Mouse (Mus musculus) embryo, embryonic 11.5 days (tissue): Measurements from ENCODE around the gene Prl3c1.
"Not testable (repeated sequence)": the region's sequence is repeated elsewhere in the genome, so short reads cannot be mapped to it uniquely, and the experiment has no call there.

Experiments used
- DNase-seq: peaks from one replicate; pipeline ENCODE4 v3.0.0-alpha.2; 2012; ENCODE audit warnings: low read depth, low spot score

Gene Prl3c1

DNA sequence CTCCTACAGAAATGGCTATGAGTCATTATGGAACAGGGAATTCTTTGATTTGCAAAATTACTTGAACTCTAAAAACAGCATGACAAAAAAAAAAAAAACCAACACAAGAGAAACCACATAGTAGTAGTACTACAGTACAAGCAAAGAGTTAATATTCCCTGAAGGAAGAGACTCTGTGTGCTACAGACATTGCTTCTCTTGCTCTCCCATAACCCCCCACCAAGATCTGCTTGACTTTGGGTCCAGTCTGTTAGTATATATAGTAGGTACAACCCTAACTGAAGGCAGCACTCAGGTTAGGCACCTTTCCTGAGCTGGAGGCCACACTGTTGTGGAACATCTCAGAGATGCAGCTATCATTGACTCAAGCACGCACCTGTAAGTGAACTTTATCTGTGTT is at the start of gene Prl3c1:
TSS of gene Prl3c1 (plus strand) at position 301 of the 400 bp plus-strand sequence.
- DNase-seq: no peak

DNA sequence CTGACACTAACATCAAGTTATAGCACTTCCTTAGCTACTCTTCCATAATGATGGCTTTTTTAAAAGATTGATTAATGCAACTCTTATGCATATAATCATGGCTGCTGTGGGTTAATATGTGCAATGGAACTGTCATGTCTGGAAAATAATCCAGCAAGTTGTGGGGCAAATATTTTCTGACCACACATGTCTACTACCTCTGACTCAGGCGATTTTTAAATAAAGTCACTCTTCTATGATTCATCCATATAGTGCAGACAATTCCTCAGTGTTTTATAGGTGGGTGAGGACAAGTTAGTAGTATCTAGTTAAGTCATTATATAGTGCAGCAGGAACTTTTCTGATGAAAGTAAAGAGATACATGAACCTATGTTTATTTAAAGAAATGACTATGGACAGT is 48.2 kb upstream of the Prl3c1 start:
- DNase-seq: no peak

DNA sequence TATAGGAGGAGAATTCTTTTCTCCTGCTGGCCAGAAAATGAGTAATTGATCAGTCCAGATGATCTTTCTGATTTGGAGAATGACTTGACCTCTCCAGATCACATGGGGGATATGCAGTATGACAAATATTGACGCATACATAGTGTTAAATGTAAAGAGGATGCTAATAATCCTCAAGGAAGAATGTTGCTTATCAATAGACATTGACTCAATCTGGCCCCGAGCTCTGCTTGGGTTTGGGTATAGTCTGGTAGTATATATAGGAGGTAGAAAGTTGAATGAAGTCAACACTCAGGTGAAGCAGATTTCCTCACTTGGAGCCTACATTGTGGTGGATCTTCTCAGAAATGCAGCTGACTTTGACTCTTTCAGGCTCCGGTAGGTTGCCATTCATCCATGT is 40.0 kb upstream of the Prl3c1 start, which contains the start of gene Prl3d3:
TSS of gene Prl3d3 (plus strand) at position 301 of the 400 bp plus-strand sequence.
- DNase-seq: not testable (repeated sequence)

DNA sequence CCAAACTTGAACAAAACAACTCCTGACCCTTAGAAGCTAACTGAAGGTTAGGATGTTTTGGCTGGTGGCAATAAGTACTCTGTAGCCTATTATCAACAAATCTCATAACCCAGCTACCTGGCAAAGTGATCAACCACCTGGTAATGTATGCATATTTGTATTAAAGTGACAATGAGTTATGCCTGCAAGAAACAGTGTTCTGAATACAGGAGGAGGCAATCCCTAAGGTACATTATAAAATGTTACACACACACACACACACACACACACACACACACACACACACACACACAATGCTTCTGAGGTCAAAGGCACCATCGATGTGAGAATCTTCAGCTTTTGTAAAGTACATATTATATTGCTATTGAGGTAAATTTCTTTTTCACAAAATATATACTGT is 45.1 kb downstream of the Prl3c1 start, which contains the start of gene Prl3b1:
TSS of gene Prl3b1 (plus strand) at position 301 of the 400 bp plus-strand sequence.
- DNase-seq: no peak
